Mouse (Mus musculus) liver, embryonic 13.5 days (tissue): ENCODE measurements around the gene Gm28845. TPM values are rescaled to one million over a fixed set of nuclear protein-coding genes. Genes with fewer than 3 reads are reported as not detected.

Source experiments
- ATAC-seq: fragments of 200-750 bp; cut with Nextera tagmentation; 2 replicates; pipeline ENCODE4 v1.8.0; 2017; ENCODE audit warnings: low read depth, mild to moderate bottlenecking, moderate number of reproducible peaks, moderate library complexity
- DNase-seq: peaks from one replicate; pipeline ENCODE4 v3.0.0; 2022
- H3K27ac ChIP-seq: fragments of 300-500 bp; sonication (generic); 2 replicates; pipeline ENCODE4 v1.5.1; 2015; ENCODE audit warnings: moderate library complexity, mild to moderate bottlenecking, inconsistent platforms
- H3K27me3 ChIP-seq: fragments of 300-500 bp; sonication (generic); 2 replicates; pipeline ENCODE4 v1.6.1; 2015; ENCODE audit warnings: mild to moderate bottlenecking, inconsistent platforms
- H3K36me3 ChIP-seq: fragments of 300-500 bp; sonication (generic); 2 replicates; pipeline ENCODE4 v1.6.1; 2015; ENCODE audit warnings: mild to moderate bottlenecking, inconsistent platforms
- H3K4me1 ChIP-seq: fragments of 300-500 bp; sonication (generic); replicated peaks from 2 replicates; pipeline ENCODE4 v1.6.1; 2015; ENCODE audit warnings: inconsistent platforms
- H3K4me2 ChIP-seq: fragments of 300-500 bp; sonication (generic); 2 replicates; pipeline ENCODE4 v1.6.1; 2015; ENCODE audit warnings: inconsistent platforms, mild to moderate bottlenecking, moderate library complexity
- H3K4me3 ChIP-seq: fragments of 300-500 bp; sonication (generic); replicated peaks from 2 replicates; pipeline ENCODE4 v1.5.1; 2015; ENCODE audit warnings: mild to moderate bottlenecking, inconsistent platforms
- H3K9ac ChIP-seq: fragments of 300-500 bp; sonication (generic); 2 replicates; pipeline ENCODE4 v1.6.1; 2015; ENCODE audit warnings: mild to moderate bottlenecking, inconsistent platforms
- H3K9me3 ChIP-seq: fragments of 300-500 bp; sonication (generic); replicated peaks from 2 replicates; pipeline ENCODE4 v1.6.1; 2016; ENCODE audit warnings: inconsistent platforms
- WGBS: fragments of 180-500 bp; shearing (Covaris S2); methylation state at CpG from one replicate; pipeline ENCODE4 v1.1.7; 2015; ENCODE audit not compliant: insufficient replicate concordance; 5-methylcytosine and 5-hydroxymethylcytosine counted together
- polyA plus RNA-seq: library from polyadenylated mRNA; unstranded; fragments of >200 nt; fragmentation: Nextera tagmentation; extraction: Ambion mirVana; gene quantifications from 2 replicates; pipeline ENCODE4 v1.2.1, GENCODE M21; 2015

Gm28845 gene
- polyA plus RNA-seq: not detected in 2 replicates

DNA sequence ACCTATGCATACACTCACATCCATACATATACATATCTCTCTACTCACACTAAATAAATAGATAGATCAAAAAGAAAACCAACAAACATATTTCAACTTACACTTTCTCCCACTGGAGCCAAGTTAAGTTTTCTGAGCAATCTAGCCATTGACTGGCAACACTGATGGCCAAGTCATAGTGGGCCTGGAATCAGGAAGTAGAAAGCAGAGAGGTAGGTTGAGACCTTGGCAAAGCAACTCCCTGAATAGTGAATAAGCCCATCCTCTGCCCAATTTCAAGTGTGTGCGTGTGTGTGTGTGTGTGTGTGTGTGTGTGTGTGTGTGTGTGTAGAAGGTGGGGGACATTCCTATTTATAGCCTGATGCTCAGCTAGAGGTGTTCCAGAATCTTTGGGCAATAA, at the start of gene Gm28845:
Gene Gm28845, minus strand, starts transcription at position 121 of the 400 bp plus-strand sequence.
- 83% methylated on average over 1 of the region's 1 CpGs for WGBS
- Histone ChIP-seq H3K4me1 (no peaks in the 10 kb centered on the region), H3K4me2 (no peak within 1 kb of the TSS)

DNA sequence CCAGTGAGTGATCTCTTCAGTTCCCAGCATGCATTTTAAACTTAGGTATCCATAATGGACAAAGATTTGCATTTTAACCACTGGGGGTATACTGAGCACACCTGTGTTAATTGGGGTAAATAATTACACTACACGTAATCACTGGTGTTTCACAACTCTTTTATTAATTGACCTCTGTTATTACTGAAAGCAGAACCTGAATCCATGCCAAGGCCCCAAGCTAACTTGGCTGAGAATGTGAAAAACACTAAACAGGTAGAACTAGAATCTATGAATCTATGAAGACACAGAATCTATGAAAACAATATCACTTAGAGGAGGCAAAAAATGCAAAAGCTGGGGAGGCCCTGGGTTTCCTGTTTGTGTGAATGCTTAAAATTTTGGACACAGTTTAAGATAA, 48.1 kb upstream of the Gm28845 start:
- no peak for ATAC-seq
- no peak for DNase-seq
- 77% methylated on average over 1 of the region's 1 CpGs for WGBS
- H3K4me1 ChIP-seq: 0 out of 2 replicates have a peak, but pooled peaks cover 3% of the 10 kb centered on the region
- no peaks in the 10 kb centered on the region for H3K27me3 ChIP-seq
- no peak overlapping the region for H3K4me3 ChIP-seq
- H3K27ac ChIP-seq: no peak overlapping the region
- H3K9ac ChIP-seq: no peak overlapping the region
- H3K4me2 ChIP-seq: no peak overlapping the region
- no peaks in the 10 kb centered on the region for H3K9me3 ChIP-seq
- peaks cover 58% of the 10 kb centered on the region for H3K36me3 ChIP-seq

More for the DNA sequence above, at the start of gene Gm28845:
- Histone ChIP-seq H3K27me3 (no peaks in the 10 kb centered on the region), H3K4me3 (no peak within 1 kb of the TSS), H3K36me3 (no peaks in the 10 kb centered on the region), H3K9me3 (no peaks in the 10 kb centered on the region), H3K27ac (no peak within 1 kb of the TSS), H3K9ac (no peak within 1 kb of the TSS)
- ATAC-seq (no peak), DNase-seq (no peak)

GRCm38 (mm10) chr1:65162210-65162609, 42.9 kb upstream of the Gm28845 start:
- 76% methylated on average over 1 of the region's 1 CpGs for WGBS
- Histone ChIP-seq H3K4me3 (no peak overlapping the region), H3K27ac (no peak overlapping the region), H3K9ac (no peak overlapping the region), H3K27me3 (no peaks in the 10 kb centered on the region), H3K4me1 (no peaks in the 10 kb centered on the region), H3K36me3 (peaks cover 55% of the 10 kb centered on the region), H3K4me2 (no peak overlapping the region), H3K9me3 (no peaks in the 10 kb centered on the region)
- DNase-seq (no peak), ATAC-seq (no peak)

DNA sequence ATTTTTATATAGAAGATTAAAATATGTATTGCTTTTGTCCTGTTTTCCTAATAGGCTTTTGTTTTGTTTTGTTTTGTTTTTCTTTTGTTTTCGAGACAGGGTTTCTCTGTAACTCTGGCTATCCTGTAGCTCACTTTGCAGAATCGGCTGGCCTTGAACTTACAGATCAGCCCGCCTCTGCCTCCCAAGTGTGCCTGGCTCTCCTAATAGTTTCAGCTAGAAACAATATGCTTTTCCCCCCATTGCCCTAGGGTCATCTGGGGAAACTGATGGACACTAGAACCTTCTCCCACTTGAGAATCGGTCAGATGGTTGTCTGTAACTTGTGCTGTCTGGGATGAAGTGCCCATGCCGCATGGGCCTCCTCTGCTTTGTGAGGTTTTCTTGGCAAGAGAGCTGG, 36.8 kb upstream of the Gm28845 start:
- no peak overlapping the region for H3K27ac ChIP-seq
- H3K27me3 ChIP-seq: no peaks in the 10 kb centered on the region
- H3K9ac ChIP-seq: no peak overlapping the region
- DNase-seq (no peak), ATAC-seq (no peak)
- no peak overlapping the region for H3K4me3 ChIP-seq
- 74% methylated on average over 5 of the region's 5 CpGs for WGBS
- H3K36me3 ChIP-seq: peaks cover 25% of the 10 kb centered on the region
- no peaks in the 10 kb centered on the region for H3K9me3 ChIP-seq
- H3K4me2 ChIP-seq: no peak overlapping the region
- no peaks in the 10 kb centered on the region for H3K4me1 ChIP-seq

DNA sequence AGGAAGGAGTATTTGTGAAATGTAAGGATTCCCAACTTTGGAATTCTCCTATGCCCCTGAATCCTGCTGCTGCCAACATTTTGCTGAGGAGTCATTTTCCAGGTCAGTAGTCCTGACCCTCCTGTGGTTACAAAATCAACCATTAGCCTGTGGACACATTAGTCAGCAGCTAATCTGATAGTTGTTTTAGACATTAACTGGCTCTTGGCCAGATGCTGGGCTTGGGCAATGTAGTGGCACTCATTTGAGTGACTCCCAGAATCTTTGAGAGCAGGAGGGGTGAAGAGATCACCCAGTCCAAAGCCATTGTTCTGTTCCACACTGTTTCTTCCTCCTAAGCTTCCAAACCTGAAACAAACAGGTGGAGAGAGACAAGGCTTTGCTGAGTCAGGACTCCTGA, 35.5 kb upstream of the Gm28845 start:
- Histone ChIP-seq H3K9ac (no peak overlapping the region), H3K9me3 (no peaks in the 10 kb centered on the region), H3K4me2 (no peak overlapping the region), H3K4me1 (no peaks in the 10 kb centered on the region), H3K4me3 (no peak overlapping the region), H3K27ac (no peak overlapping the region), H3K27me3 (no peaks in the 10 kb centered on the region), H3K36me3 (peaks cover 13% of the 10 kb centered on the region; the same call in 1 of the 2 replicates)
- no peak for DNase-seq
- ATAC-seq: no peak

DNA sequence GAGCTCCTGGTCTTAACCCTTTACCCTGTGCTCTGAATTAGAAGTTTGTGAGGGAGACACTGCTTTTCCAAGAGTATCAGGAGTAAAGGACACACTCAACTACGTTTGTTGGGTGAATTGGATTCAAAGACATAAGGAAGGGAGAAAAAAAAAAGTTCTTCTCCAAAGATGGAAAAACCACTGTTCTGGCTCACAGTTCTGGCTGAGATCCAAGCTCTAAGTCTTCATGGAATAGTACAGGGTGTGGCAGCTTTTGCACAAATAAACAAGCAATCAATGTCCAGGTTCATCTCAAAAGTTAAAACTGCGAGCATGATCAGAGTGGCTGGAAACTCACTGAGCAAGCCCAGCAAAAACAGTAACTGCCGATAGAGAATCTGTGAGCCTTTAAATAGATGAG, 28.6 kb upstream of the Gm28845 start:
- DNase-seq: no peak
- Histone ChIP-seq H3K9me3 (no peaks in the 10 kb centered on the region), H3K4me2 (no peak overlapping the region), H3K4me3 (no peak overlapping the region), H3K27me3 (no peaks in the 10 kb centered on the region), H3K27ac (no peak overlapping the region), H3K9ac (no peak overlapping the region), H3K36me3 (no peaks in the 10 kb centered on the region), H3K4me1 (no peaks in the 10 kb centered on the region)
- ATAC-seq: no peak
- WGBS: 55% methylated on average over 3 of the region's 3 CpGs

DNA sequence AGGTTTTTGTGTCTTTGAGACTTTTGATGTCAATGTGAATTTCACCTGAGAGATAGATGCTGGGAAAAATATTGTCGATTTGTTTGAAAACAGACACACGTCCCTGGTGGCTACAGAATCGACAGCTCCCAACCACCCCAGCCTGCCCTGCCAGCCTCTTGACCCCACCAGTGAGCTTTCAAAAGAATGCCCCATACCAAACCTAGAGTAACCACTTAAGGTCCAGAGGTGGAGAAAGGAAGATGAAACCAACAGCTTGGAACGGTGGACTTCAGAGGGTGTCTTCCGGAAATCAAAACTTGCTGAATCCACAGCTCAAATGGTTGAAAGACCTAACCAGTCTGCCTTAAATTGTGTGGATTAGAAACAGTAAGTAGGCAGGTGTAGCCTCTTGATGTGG, 28.0 kb upstream of the Gm28845 start:
- Histone ChIP-seq H3K9ac (no peak overlapping the region), H3K27me3 (no peaks in the 10 kb centered on the region), H3K9me3 (no peaks in the 10 kb centered on the region), H3K4me2 (no peak overlapping the region), H3K27ac (no peak overlapping the region), H3K36me3 (no peaks in the 10 kb centered on the region), H3K4me1 (no peaks in the 10 kb centered on the region), H3K4me3 (no peak overlapping the region)
- DNase-seq (no peak), ATAC-seq (no peak)
- WGBS: 78% methylated on average over 5 of the region's 5 CpGs

DNA sequence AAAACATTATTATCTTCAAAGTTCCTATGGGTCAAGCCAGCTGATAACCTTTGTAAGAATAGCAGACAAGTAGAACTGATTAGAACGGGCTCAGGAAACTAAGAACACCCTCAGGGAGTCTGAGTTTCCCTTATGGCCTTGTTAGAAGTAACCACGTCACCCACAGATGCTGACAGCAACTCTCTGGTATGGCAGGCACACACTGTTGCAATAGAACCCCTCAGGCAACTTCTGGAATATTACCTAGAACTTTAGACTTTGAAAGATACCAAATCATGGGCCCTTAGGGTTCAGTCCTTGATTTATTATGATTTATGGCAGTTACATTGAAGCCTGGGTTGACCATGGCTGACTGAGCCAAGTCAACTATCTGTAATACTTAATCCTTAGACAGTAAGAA, 27.2 kb upstream of the Gm28845 start:
- Histone ChIP-seq H3K9me3 (no peaks in the 10 kb centered on the region), H3K4me2 (no peak overlapping the region), H3K36me3 (no peaks in the 10 kb centered on the region), H3K27ac (no peak overlapping the region), H3K4me1 (no peaks in the 10 kb centered on the region), H3K9ac (no peak overlapping the region), H3K27me3 (no peaks in the 10 kb centered on the region), H3K4me3 (no peak overlapping the region)
- ATAC-seq (no peak), DNase-seq (no peak)
- 19% methylated on average over 2 of the region's 2 CpGs for whole genome bisulfite sequencing

- Histone ChIP-seq H3K4me1 (no peaks in the 10 kb centered on the region), H3K9me3 (no peaks in the 10 kb centered on the region), H3K4me2 (no peak overlapping the region), H3K9ac (no peak overlapping the region), H3K36me3 (no peaks in the 10 kb centered on the region), H3K27me3 (no peaks in the 10 kb centered on the region), H3K4me3 (no peak overlapping the region), H3K27ac (no peak overlapping the region)
- ATAC-seq (no peak), DNase-seq (no peak)
- 66% methylated on average over 2 of the region's 2 CpGs for WGBS
Measured at GRCm38 (mm10) chr1:65144783-65145182, 25.4 kb upstream of the Gm28845 start.

GRCm38 (mm10) chr1:65137560-65137959, 18.2 kb upstream of the Gm28845 start:
- 67% methylated on average over 6 of the region's 6 CpGs for WGBS
- DNase-seq (no peak), ATAC-seq (no peak)
- Histone ChIP-seq H3K9me3 (no peaks in the 10 kb centered on the region), H3K4me1 (no peaks in the 10 kb centered on the region), H3K9ac (no peak overlapping the region), H3K27me3 (no peaks in the 10 kb centered on the region), H3K27ac (no peak overlapping the region), H3K36me3 (no peaks in the 10 kb centered on the region), H3K4me2 (no peak overlapping the region), H3K4me3 (no peak overlapping the region)

GRCm38 (mm10) chr1:65132833-65133232, 13.5 kb upstream of the Gm28845 start:
- Histone ChIP-seq H3K36me3 (no peaks in the 10 kb centered on the region), H3K4me1 (no peaks in the 10 kb centered on the region), H3K4me2 (no peak overlapping the region), H3K27me3 (no peaks in the 10 kb centered on the region), H3K4me3 (no peak overlapping the region), H3K9me3 (no peaks in the 10 kb centered on the region), H3K27ac (no peak overlapping the region), H3K9ac (no peak overlapping the region)
- 50% methylated on average over 1 of the region's 1 CpGs for WGBS
- DNase-seq: no peak
- no peak for ATAC-seq

DNA sequence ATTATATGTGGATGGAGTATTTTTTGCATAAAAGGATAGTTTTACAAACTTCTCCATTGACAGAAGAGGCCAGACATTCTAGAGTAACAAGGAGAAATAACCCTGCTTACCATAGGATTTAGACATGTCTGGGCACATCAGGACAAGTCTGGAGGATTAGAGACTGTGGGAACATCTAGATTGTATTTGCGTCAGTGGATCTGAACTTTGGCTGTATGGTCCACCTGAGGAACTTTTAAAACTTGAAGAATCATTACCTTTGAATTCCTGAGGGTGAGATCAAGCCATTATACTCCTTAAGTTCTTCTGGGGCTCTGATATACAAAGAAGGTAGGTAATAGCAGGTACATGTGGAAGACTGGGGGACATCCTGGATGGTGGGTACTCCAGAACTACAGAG, 12.3 kb upstream of the Gm28845 start:
- no peak overlapping the region for H3K27ac ChIP-seq
- WGBS: 83% methylated on average over 1 of the region's 1 CpGs
- no peaks in the 10 kb centered on the region for H3K36me3 ChIP-seq
- no peak overlapping the region for H3K4me3 ChIP-seq
- no peaks in the 10 kb centered on the region for H3K9me3 ChIP-seq
- no peak overlapping the region for H3K9ac ChIP-seq
- no peaks in the 10 kb centered on the region for H3K27me3 ChIP-seq
- DNase-seq (no peak), ATAC-seq (no peak)
- no peak overlapping the region for H3K4me2 ChIP-seq
- H3K4me1 ChIP-seq: no peaks in the 10 kb centered on the region
